Mouse (Mus musculus) thymus, adult 2 months (tissue): Measurements from ENCODE around the gene Clec11a. TPM values are rescaled to one million over a fixed set of nuclear protein-coding genes. Genes with fewer than 3 reads are reported as not detected.
"Not testable (repeated sequence)": the region's sequence is repeated elsewhere in the genome, so short reads cannot be mapped to it uniquely, and the experiment has no call there.

Experiments
- DNase-seq: peaks from one replicate; pipeline ENCODE4 v3.0.0; 2021
- H3K27ac ChIP-seq: fragments of 200-500 bp; 2 replicates; pipeline ENCODE4 v1.5.1; 2012; ENCODE audit warnings: low read length, control low read depth; ENCODE audit not compliant: control insufficient read depth, insufficient read depth
- H3K27me3 ChIP-seq: fragments of 200-500 bp; 2 replicates; pipeline ENCODE4 v1.6.1; 2012; ENCODE audit warnings: mild to moderate bottlenecking, low read length, moderate library complexity, mixed read lengths; ENCODE audit not compliant: control insufficient read depth, insufficient read depth
- H3K36me3 ChIP-seq: fragments of 200-500 bp; 2 replicates; pipeline ENCODE4 v1.6.1; 2012; ENCODE audit warnings: mild to moderate bottlenecking, low read length, moderate library complexity; ENCODE audit not compliant: control insufficient read depth, insufficient read depth
- H3K4me1 ChIP-seq: fragments of 200-500 bp; replicated peaks from 2 replicates; pipeline ENCODE4 v1.6.1; 2012; ENCODE audit warnings: low read length; ENCODE audit not compliant: control insufficient read depth, insufficient read depth
- H3K4me3 ChIP-seq: fragments of 200-500 bp; 2 replicates; pipeline ENCODE4 v1.5.1; 2012; ENCODE audit warnings: mild to moderate bottlenecking, low read length, control low read depth, moderate library complexity; ENCODE audit not compliant: control insufficient read depth, insufficient read depth
- CTCF ChIP-seq: fragments of 200-500 bp; IDR thresholded peaks from 2 replicates; pipeline ENCODE4 v1.5.1; 2012; ENCODE audit warnings: mild to moderate bottlenecking, control low read depth, low read length, moderate library complexity, borderline replicate concordance; ENCODE audit not compliant: control insufficient read depth, poor library complexity, insufficient read depth; ENCODE audit errors: extremely low read depth
- POLR2A ChIP-seq: fragments of 200-500 bp; IDR thresholded peaks from 2 replicates; pipeline ENCODE4 v1.6.1; 2012; ENCODE audit warnings: mild to moderate bottlenecking, low read length, control low read depth, moderate library complexity; ENCODE audit not compliant: control insufficient read depth, poor library complexity, insufficient read depth; ENCODE audit errors: extremely low read depth
- WGBS: fragments of 180-500 bp; shearing (Covaris S2); methylation state at CpG from one replicate; pipeline ENCODE4 v1.1.7; 2018; 5-methylcytosine and 5-hydroxymethylcytosine counted together
- polyA plus RNA-seq: library from polyadenylated mRNA; depleted of rRNA; stranded (reverse); fragments of >200 nt; gene quantifications from 2 replicates; pipeline ENCODE4 v1.2.3, GENCODE M21; 2012

Clec11a gene
- polyA plus RNA-seq, 1 experiment = 3.1 TPM

DNA sequence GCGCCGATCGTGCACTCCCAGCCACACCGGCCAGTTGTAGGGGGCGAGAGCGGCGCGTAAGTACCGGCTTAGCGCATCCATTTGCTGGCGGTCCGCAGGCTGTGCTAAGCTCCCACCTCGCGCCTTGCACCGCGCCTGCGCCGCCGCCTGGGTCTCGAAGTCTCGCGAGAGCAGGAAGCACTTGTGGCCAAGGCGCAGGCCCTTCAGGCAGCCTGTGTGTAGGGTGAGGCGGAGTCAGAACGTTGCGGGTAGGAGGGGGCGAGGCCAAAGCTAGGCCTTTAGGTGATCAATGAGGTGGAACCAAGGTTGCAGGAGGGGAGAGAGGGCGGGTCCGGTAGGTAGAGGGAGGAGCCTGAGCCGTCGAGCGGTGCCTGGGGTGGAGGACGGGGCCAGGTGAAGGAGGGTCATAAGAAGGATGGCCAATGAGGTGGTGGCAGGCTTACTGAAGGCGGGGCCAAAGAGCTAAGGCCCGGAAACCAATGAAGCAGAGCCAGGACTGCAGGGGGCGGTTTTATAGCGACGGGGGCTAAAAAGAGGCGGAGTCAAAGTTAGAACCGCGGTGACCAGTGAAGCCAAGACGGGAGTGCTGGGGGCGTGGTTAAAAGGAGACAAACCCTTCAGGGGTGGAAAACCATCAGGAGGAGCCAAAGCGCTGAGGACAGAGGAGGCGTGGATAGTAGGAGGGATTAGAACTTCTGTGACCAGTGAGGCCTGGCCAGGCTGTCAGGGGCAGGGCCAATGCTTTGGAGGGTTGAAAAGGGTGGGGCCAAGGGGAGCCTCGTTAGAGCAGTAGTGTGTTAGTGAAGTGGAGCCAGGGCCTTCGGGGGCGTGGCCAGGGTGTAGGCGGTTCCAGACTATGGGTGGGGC, 1.7 kb downstream of the Clec11a start:
- peaks cover 3% of the 10 kb centered on the region; the same call in 1 of the 2 replicates for H3K27me3 ChIP-seq
- H3K36me3 ChIP-seq = no peaks in the 10 kb centered on the region
- WGBS = 1% methylated on average over 49 of the region's 49 CpGs
- peaks cover 14% of the 10 kb centered on the region for H3K4me1 ChIP-seq
- peak; percentile 94 for DNase-seq
- peak overlapping the region; percentile 86 for H3K4me3 ChIP-seq
- TF ChIP-seq CTCF = no peak
- peak; percentile 89 for TF ChIP-seq POLR2A
- H3K27ac ChIP-seq = no peak overlapping the region

DNA sequence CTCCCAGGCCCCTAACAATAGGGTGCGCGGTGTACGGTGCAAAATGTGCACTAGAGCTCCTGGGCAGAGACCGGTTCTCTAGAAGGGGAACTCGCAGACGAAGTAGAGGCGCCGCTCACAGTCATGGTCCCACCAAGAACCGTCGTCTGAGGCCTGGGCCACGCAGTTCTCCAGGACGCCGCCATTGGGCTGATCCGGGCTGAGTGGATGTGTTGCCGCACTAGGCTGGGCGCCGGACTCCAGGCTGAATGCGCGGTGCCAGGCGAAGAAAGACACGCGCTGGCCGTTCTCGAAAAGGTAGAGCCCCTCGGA, 2.3 kb downstream of the Clec11a start:
- WGBS = under 1% methylated on average over 25 of the region's 25 CpGs
- DNase-seq = no peak
- peak overlapping the region; percentile 86 for H3K4me3 ChIP-seq
- H3K27ac ChIP-seq = 0 out of 2 replicates have a peak overlapping the region, but pooled peaks have one; percentile 5
- peaks cover under 1% of the 10 kb centered on the region; the same call in 1 of the 2 replicates for H3K27me3 ChIP-seq
- TF ChIP-seq CTCF = no peak
- TF ChIP-seq POLR2A = no peak
- no peaks in the 10 kb centered on the region for H3K36me3 ChIP-seq
- peaks cover 14% of the 10 kb centered on the region for H3K4me1 ChIP-seq

DNA sequence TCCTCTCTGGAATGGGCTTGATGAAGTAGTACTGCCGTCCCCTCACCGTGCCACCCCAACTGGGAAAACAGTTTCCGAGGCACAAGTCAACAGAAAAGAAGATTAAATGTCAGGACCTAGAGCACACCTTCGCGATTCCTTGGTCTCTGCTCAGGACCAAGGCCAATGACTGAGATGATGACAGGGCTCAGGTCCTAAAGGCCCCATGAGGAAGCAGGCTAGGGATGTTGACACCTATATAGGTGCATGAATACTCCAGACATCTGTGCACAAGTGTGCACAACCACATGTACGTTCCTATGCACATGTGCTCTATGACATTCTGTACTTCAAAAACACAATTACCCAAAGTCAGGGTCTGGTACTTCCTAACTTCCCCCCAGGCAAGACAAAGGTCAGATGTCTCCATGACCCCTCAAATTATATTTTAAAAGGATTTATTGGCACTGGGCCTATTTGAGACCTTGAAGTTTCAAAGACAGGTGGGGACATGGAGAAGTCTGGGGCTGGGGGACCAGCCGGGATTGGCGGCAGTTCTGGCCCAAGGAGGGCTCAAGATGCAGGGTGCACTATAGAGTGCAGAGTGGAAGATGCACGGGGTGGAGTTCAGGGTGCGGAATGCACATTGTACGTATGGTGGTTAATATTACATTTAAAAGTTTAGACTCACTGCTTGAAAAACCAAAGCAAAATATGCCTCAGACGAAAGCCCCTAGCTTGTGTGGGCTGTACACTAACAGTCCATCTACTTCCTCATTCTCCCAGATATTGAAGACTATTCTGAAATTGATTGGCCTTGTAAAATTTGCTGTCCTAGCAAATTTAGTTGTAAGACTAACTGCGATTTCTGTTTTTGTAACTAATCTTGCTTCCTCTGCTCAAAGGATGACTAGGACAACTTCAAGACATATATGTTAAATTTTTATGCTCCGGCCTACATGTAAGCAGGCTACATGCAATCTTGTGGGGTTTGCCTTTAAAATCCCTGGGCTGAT, 3.1 kb downstream of the Clec11a start:
- H3K4me1 ChIP-seq = peaks cover 14% of the 10 kb centered on the region
- H3K27me3 ChIP-seq = no peaks in the 10 kb centered on the region
- 87% methylated on average over 14 of the region's 14 CpGs for whole genome bisulfite sequencing
- no peak overlapping the region for H3K4me3 ChIP-seq
- no peak overlapping the region for H3K27ac ChIP-seq
- H3K36me3 ChIP-seq = no peaks in the 10 kb centered on the region
- DNase-seq = no peak
- TF ChIP-seq POLR2A (no peak), CTCF (no peak)

DNA sequence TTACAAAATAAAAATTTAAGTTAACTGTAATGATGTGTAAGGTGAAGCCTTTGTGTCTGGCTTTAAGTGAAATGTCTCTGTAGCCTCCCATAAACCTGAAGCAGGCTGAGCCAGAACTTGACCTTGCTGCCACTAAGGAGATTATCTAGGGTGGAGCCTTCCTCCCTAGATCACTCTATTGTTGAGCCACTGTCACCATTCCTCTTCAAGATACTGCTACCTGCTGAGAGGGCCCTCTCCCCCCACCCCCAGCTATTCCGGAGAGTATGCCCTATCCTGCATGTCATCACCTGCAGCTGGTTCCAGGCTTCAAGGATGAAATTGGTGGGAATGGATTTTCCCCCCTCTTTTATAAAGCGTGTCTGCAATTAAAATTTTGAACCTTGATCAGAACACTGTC, 9.2 kb downstream of the Clec11a start:
- not testable (repeated sequence) for H3K27me3 ChIP-seq, H3K4me1 ChIP-seq, H3K27ac ChIP-seq, DNase-seq, H3K36me3 ChIP-seq, H3K4me3 ChIP-seq
- WGBS = 93% methylated on average over 2 of the region's 2 CpGs

DNA sequence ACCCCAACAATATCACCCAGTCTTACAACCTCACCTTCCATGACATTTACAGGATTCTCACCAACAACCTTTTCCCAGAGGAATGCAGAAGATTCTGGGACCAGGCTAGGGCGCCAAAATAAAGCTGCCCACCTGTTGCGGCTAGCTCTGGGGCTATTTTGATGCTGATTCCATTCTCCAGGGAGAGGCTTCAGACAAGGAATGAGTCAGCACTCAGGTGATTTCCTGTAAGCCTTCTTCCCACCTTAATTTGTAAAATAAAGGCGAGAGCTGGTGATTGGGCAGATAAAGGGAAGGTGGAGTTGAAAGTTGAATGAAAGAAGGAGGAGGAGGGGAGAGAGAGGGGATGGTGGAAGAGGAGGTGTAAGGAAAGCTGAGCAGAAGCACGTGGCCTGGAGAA, 15.3 kb downstream of the Clec11a start:
- 60% methylated on average over 4 of the region's 4 CpGs for WGBS
- H3K4me3 ChIP-seq = no peak overlapping the region
- H3K27me3 ChIP-seq = no peaks in the 10 kb centered on the region
- H3K27ac ChIP-seq = no peak overlapping the region
- TF ChIP-seq CTCF = no peak
- no peak for TF ChIP-seq POLR2A
- no peaks in the 10 kb centered on the region for H3K36me3 ChIP-seq
- no peaks in the 10 kb centered on the region for H3K4me1 ChIP-seq
- DNase-seq = no peak

DNA sequence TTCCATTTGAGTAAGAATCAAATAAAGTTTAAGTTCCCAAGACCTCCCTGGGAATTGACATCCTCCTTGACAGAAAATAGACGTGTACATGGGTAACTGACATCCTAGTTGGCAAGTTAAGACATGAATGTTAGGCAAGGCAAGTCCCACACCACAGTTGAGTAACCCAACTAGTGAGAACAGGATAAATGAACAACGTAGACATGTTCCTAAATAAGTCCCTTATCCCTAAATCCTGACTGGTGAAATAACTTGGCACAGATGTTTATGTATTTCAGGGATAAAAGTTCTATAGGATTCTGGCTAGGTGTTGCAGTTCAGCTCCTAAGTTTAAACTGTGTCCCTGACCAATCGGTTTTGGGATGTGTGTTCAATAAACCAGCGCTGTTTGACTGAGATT, 15.7 kb downstream of the Clec11a start:
- TF ChIP-seq CTCF (no peak), POLR2A (no peak)
- 85% methylated on average over 4 of the region's 4 CpGs for WGBS
- H3K36me3 ChIP-seq = no peaks in the 10 kb centered on the region
- no peak overlapping the region for H3K4me3 ChIP-seq
- H3K27ac ChIP-seq = no peak overlapping the region
- no peaks in the 10 kb centered on the region for H3K4me1 ChIP-seq
- no peak for DNase-seq
- no peaks in the 10 kb centered on the region for H3K27me3 ChIP-seq
